Mouse (Mus musculus) bone marrow, adult 2 months (tissue): Measurements from ENCODE around the gene Rdm1. TPM values are rescaled to one million over a fixed set of nuclear protein-coding genes. Genes with fewer than 3 reads are reported as not detected.
"Not testable (repeated sequence)": the region's sequence is repeated elsewhere in the genome, so short reads cannot be mapped to it uniquely, and the experiment has no call there.

Experiments
- H3K27ac ChIP-seq: fragments of 200-500 bp; 2 replicates; pipeline ENCODE4 v1.5.1; 2012; ENCODE audit warnings: low read depth, mild to moderate bottlenecking, control low read depth, inconsistent platforms, low read length; ENCODE audit not compliant: control insufficient read depth, poor library complexity, insufficient read depth
- H3K4me1 ChIP-seq: fragments of 200-500 bp; 2 replicates; pipeline ENCODE4 v1.6.1; 2011; ENCODE audit warnings: low read length; ENCODE audit not compliant: control insufficient read depth, insufficient read depth
- H3K4me3 ChIP-seq: fragments of 200-500 bp; replicated peaks from 2 replicates; pipeline ENCODE3; 2011; ENCODE audit warnings: mild to moderate bottlenecking, low read depth, low read length, control low read depth; ENCODE audit not compliant: control insufficient read depth
- CTCF ChIP-seq: fragments of 200-500 bp; IDR thresholded peaks from 2 replicates; pipeline ENCODE4 v1.5.1; 2011; ENCODE audit warnings: low read length, control low read depth; ENCODE audit not compliant: control insufficient read depth, insufficient read depth
- POLR2A ChIP-seq: fragments of 200-500 bp; IDR thresholded peaks from 2 replicates; pipeline ENCODE4 v1.6.1; 2011; ENCODE audit warnings: low read depth, mild to moderate bottlenecking, control low read depth, low read length, borderline replicate concordance; ENCODE audit not compliant: control insufficient read depth
- WGBS: fragments of 180-500 bp; shearing (Covaris S2); methylation state at CpG from one replicate; pipeline ENCODE4 v1.1.7; 2018; 5-methylcytosine and 5-hydroxymethylcytosine counted together
- polyA plus RNA-seq: library from polyadenylated mRNA; stranded (reverse); fragments of >200 nt; gene quantifications from 2 replicates; pipeline ENCODE4 v1.2.4, GENCODE M21; 2011; ENCODE audit warnings: low replicate concordance; ENCODE audit not compliant: missing spikeins, insufficient read depth, insufficient read length

Gene Rdm1
- polyA plus RNA-seq, 1 experiment, result 57.2 TPM

GRCm38 (mm10) chr11:101610445-101610844 is 16.6 kb upstream of the Rdm1 start:
- Histone ChIP-seq H3K4me3 (no peak overlapping the region), H3K4me1 (peaks cover 1% of the 10 kb centered on the region), H3K27ac (no peak overlapping the region)
- no peak for TF ChIP-seq CTCF
- no peak for TF ChIP-seq POLR2A
- WGBS, result 7% methylated on average over 11 of the region's 11 CpGs

GRCm38 (mm10) chr11:101613596-101613995 is 13.4 kb upstream of the Rdm1 start:
- no peak overlapping the region for H3K4me3 ChIP-seq
- H3K27ac ChIP-seq, result no peak overlapping the region
- no peak for TF ChIP-seq CTCF
- no peak for TF ChIP-seq POLR2A
- H3K4me1 ChIP-seq, result peaks cover 1% of the 10 kb centered on the region
- WGBS, result 86% methylated on average over 6 of the region's 6 CpGs

GRCm38 (mm10) chr11:101614116-101614515 is 12.9 kb upstream of the Rdm1 start:
- 81% methylated on average over 4 of the region's 4 CpGs for WGBS
- TF ChIP-seq POLR2A (no peak), CTCF (no peak)
- H3K4me1 ChIP-seq, result peaks cover 1% of the 10 kb centered on the region
- H3K4me3 ChIP-seq, result no peak overlapping the region
- H3K27ac ChIP-seq, result no peak overlapping the region

GRCm38 (mm10) chr11:101615380-101615779 is 11.6 kb upstream of the Rdm1 start:
- Histone ChIP-seq H3K4me1 (peaks cover 1% of the 10 kb centered on the region), H3K27ac (no peak overlapping the region), H3K4me3 (no peak overlapping the region)
- WGBS, result 59% methylated on average over 6 of the region's 6 CpGs
- TF ChIP-seq CTCF (no peak), POLR2A (no peak)

GRCm38 (mm10) chr11:101616104-101616503 is 10.9 kb upstream of the Rdm1 start:
- TF ChIP-seq CTCF (no peak), POLR2A (no peak)
- H3K4me1 ChIP-seq, result no peaks in the 10 kb centered on the region; the same call in none of the 2 replicates
- H3K27ac ChIP-seq, result no peak overlapping the region
- H3K4me3 ChIP-seq, result no peak overlapping the region
- WGBS, result 83% methylated on average over 8 of the region's 8 CpGs

- 61% methylated on average over 18 of the region's 18 CpGs for WGBS
Measured at GRCm38 (mm10) chr11:101616948-101617767, 9.8 kb upstream of the Rdm1 start.

GRCm38 (mm10) chr11:101617849-101618248 is 9.1 kb upstream of the Rdm1 start:
- 32% methylated on average over 8 of the region's 8 CpGs for WGBS
- no peak overlapping the region for H3K27ac ChIP-seq

More at GRCm38 (mm10) chr11:101616948-101617767, 9.8 kb upstream of the Rdm1 start:
- H3K27ac ChIP-seq, result no peak overlapping the region
- H3K4me1 ChIP-seq, result no peaks in the 10 kb centered on the region; the same call in none of the 2 replicates
- no peak overlapping the region for H3K4me3 ChIP-seq
- no peak for TF ChIP-seq POLR2A
- no peak for TF ChIP-seq CTCF

GRCm38 (mm10) chr11:101618596-101618995 is 8.4 kb upstream of the Rdm1 start:
- TF ChIP-seq POLR2A (no peak), CTCF (no peak)
- H3K4me3 ChIP-seq, result no peak overlapping the region
- H3K27ac ChIP-seq, result no peak overlapping the region
- H3K4me1 ChIP-seq, result no peaks in the 10 kb centered on the region; the same call in 1 of the 2 replicates
- WGBS, result 85% methylated on average over 3 of the region's 3 CpGs

More at GRCm38 (mm10) chr11:101617849-101618248, 9.1 kb upstream of the Rdm1 start:
- no peak overlapping the region for H3K4me3 ChIP-seq
- no peaks in the 10 kb centered on the region; the same call in none of the 2 replicates for H3K4me1 ChIP-seq
- no peak for TF ChIP-seq POLR2A
- no peak for TF ChIP-seq CTCF

GRCm38 (mm10) chr11:101620022-101620655 is 6.9 kb upstream of the Rdm1 start:
- not testable (repeated sequence) for H3K4me3 ChIP-seq, H3K27ac ChIP-seq, H3K4me1 ChIP-seq
- 82% methylated on average over 11 of the region's 11 CpGs for WGBS
